26 mouse cellular contexts compared by ENCODE assay signal in the genomic region with DNA sequence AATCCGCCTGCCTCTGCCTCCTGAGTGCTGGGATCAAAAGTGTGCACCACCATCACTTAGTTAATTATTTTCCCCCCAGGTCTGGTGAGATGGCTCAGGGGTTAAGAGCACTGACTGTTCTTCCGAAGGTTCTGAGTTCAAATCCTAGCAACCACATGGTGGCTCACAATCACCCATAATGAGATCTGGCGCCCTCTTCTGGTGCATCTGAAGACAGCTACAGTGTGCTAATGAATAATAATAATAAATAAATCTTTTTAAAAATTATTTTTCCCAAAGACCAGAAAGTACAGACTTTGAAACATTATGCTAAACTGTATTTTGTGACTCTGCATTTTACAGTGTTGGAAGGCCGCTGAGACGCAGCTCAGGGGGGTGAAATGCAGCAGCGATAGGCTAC. TPM values are rescaled to one million over a fixed set of nuclear protein-coding genes. Genes with fewer than 3 reads are reported as not detected.
A peak's percentile ranks its signal among the peaks of the same experiment; 100 is the strongest.
DNase-seq lines count a peak whose midpoint lies in the region; ATAC-seq and TF ChIP-seq lines count a peak whose summit lies in the region.
"Had no signal": no experiment of that assay in that cellular context is flagged by ENCODE, and none has a peak within 500 bp of the region (broad histone marks: within the 10 kb centered on the region; RNA-seq: fewer than 3 reads in every experiment).

No protein-coding gene starts in this region.

- intact Hi-C loops in gastrocnemius, adult 2 months (cut with DNase I): no loop called here

- H3K9ac ChIP-seq in lung, postnatal 0 days (replicated peaks; ENCODE audit: low read depth): no peak overlapping the region
- H3K9ac ChIP-seq: heart, embryonic 15.5 days; hindbrain, embryonic 14.5 days; kidney, embryonic 15.5 days; limb, embryonic 12.5 days; neural tube, embryonic 12.5 days had no signal

- ATAC-seq in lung, postnatal 0 days: no peak
- ATAC-seq: CD4-positive, CD25-positive, alpha-beta regulatory T cell, adult 4 months; forebrain, embryonic 16.5 days; inflammation-experienced regulatory T-cells, adult 6 months; Patski had no signal

- H3K4me1 ChIP-seq in lung, postnatal 0 days (ENCODE audit: insufficient read depth, low read depth, low read length): no peaks in the 10 kb centered on the region
- H3K4me1 ChIP-seq: heart, embryonic 15.5 days; kidney, embryonic 15.5 days; limb, embryonic 12.5 days; neural tube, embryonic 12.5 days had no signal

- H3K9me3 ChIP-seq in lung, postnatal 0 days (ENCODE audit: low read length): no peaks in the 10 kb centered on the region
- H3K9me3 ChIP-seq: embryonic facial prominence, embryonic 10.5 days; heart, embryonic 15.5 days; kidney, embryonic 15.5 days; limb, embryonic 12.5 days; megakaryocyte, embryonic 14.5 days; neural tube, embryonic 12.5 days had no signal

- no peaks in the 10 kb centered on the region for H3K27me3 ChIP-seq in lung, postnatal 0 days (replicated peaks; ENCODE audit: insufficient read depth, low read length)
- H3K27me3 ChIP-seq: neural tube, embryonic 12.5 days; Patski had no signal

- no peaks in the 10 kb centered on the region for H3K36me3 ChIP-seq in lung, postnatal 0 days (ENCODE audit: insufficient read depth, low read length)
- H3K36me3 ChIP-seq: embryonic facial prominence, embryonic 10.5 days; heart, embryonic 15.5 days; kidney, embryonic 15.5 days; limb, embryonic 12.5 days; neural tube, embryonic 12.5 days had no signal

- peak; percentile 52 for TF ChIP-seq CTCF in gastrocnemius, adult 2 months (IDR thresholded peaks at IDR 0.05)
- TF ChIP-seq CTCF in layer of hippocampus, adult 2 months (conservative IDR thresholded peaks at IDR 0.05): peak; percentile 75
- TF ChIP-seq CTCF in lung, postnatal 0 days (IDR thresholded peaks at IDR 0.05): peak; percentile 48

- WGBS in lung, postnatal 0 days: 87% methylated on average over 6 of the region's 6 CpGs

- H3K27ac ChIP-seq in gastrocnemius, adult 2 months: peak overlapping the region; percentile 78
- no peak overlapping the region for H3K27ac ChIP-seq in layer of hippocampus, adult 2 months
- no peak overlapping the region for H3K27ac ChIP-seq in lung, postnatal 0 days (ENCODE audit: low read length)
- H3K27ac ChIP-seq: embryonic facial prominence, embryonic 10.5 days; heart, embryonic 15.5 days; hindbrain, embryonic 14.5 days; kidney, embryonic 15.5 days; limb, embryonic 12.5 days; neural tube, embryonic 12.5 days had no signal

- no peak for TF ChIP-seq EP300 in lung, postnatal 0 days (IDR thresholded peaks at IDR 0.05)

- no peak overlapping the region for H3K4me2 ChIP-seq in lung, postnatal 0 days (replicated peaks; ENCODE audit: low read depth, low read length)
- H3K4me2 ChIP-seq: heart, embryonic 15.5 days; hindbrain, embryonic 14.5 days; kidney, embryonic 15.5 days; limb, embryonic 12.5 days; neural tube, embryonic 12.5 days had no signal

- DNase-seq in gastrocnemius, adult 2 months: no peak
- no peak for DNase-seq in gastrocnemius, postnatal 10 days
- no peak for DNase-seq in layer of hippocampus, adult 2 months (ENCODE audit: low spot score in 2 of 2)
- DNase-seq in layer of hippocampus, adult 9-11 months: no peak
- no peak for DNase-seq in lung, postnatal 0 days (ENCODE audit: low spot score)
- DNase-seq in lung, postnatal 10 days: no peak
- DNase-seq in heart, adult 18-20 months: no peak
- DNase-seq: cerebellum, adult 11-12 months; cerebellum, postnatal 10 days; gastrocnemius, postnatal 36 days; heart, postnatal 4 days; lung, postnatal 36 days; midbrain, embryonic 14.5 days; right cerebral cortex, postnatal 25 days; thymus, postnatal 36 days had no signal

- no peak overlapping the region for H3K4me3 ChIP-seq in gastrocnemius, adult 2 months
- H3K4me3 ChIP-seq in layer of hippocampus, adult 2 months: no peak overlapping the region
- H3K4me3 ChIP-seq in lung, postnatal 0 days (ENCODE audit: low read depth, low read length): no peak overlapping the region
- H3K4me3 ChIP-seq: embryonic facial prominence, embryonic 10.5 days; heart, embryonic 15.5 days; kidney, embryonic 15.5 days; limb, embryonic 12.5 days; megakaryocyte, embryonic 14.5 days; neural tube, embryonic 12.5 days had no signal

RNA-seq across cellular contexts. Expression of a gene that starts 9.5 kb away (rescaled TPM):
- 100 to 1,000 TPM; 652 to 780 TPM for total RNA-seq in gastrocnemius, adult 2 months (2021)
- total RNA-seq in gastrocnemius, postnatal 10 days (2021): 100 to 1,000 TPM; 228 to 240 TPM
- 100 to 1,000 TPM; 245 to 254 TPM for total RNA-seq in layer of hippocampus, adult 2 months (2021)
- polyA plus RNA-seq in lung, postnatal 0 days (2015; fragmentation: Nextera tagmentation; extraction: Ambion mirVana): 129 and 144 TPM in 2 replicates
- total RNA-seq in heart, adult 18-20 months (2021): 100 to 1,000 TPM; 720 to 812 TPM

RNA-seq across cellular contexts. Expression of a gene that starts 31.1 kb away (rescaled TPM):
- total RNA-seq in gastrocnemius, adult 2 months (2021): 10 to 100 TPM; 29.1 to 34.3 TPM
- 10 to 100 TPM; 74.4 to 82.9 TPM for total RNA-seq in gastrocnemius, postnatal 10 days (2021)
- 10 to 100 TPM; 93.1 to 93.5 TPM for total RNA-seq in layer of hippocampus, adult 2 months (2021)
- 184 and 195 TPM in 2 replicates for polyA plus RNA-seq in lung, postnatal 0 days (2015; fragmentation: Nextera tagmentation; extraction: Ambion mirVana)
- total RNA-seq in heart, adult 18-20 months (2021): 10 to 100 TPM; 58.2 to 61.6 TPM

RNA-seq across cellular contexts. Expression of a gene that starts 32.1 kb away (rescaled TPM):
- total RNA-seq in gastrocnemius, adult 2 months (2021): 1 to 10 TPM in 1 of 2 experiments, under 1 TPM in 1; 0.56 to 1.2 TPM
- 1 to 10 TPM; 2.5 to 2.8 TPM for total RNA-seq in gastrocnemius, postnatal 10 days (2021)
- 1 to 10 TPM; 1.9 to 3.2 TPM for total RNA-seq in layer of hippocampus, adult 2 months (2021)
- 15.6 and 16.0 TPM in 2 replicates for polyA plus RNA-seq in lung, postnatal 0 days (2015; fragmentation: Nextera tagmentation; extraction: Ambion mirVana)
- 1 to 10 TPM; 1.6 to 2.3 TPM for total RNA-seq in heart, adult 18-20 months (2021)
- polyA plus RNA-seq: CD4-positive, CD25-positive, alpha-beta regulatory T cell, adult 4 months; inflammation-experienced regulatory T-cells, adult 6 months had no signal
